Mouse (Mus musculus): ENCODE results near the gene Ptprf. TPM values are rescaled to one million over a fixed set of nuclear protein-coding genes. Genes with fewer than 3 reads are reported as not detected.

Gene Ptprf
- total RNA-seq, 2 experiments from 2014 or later = 0.77 to 1.1 TPM

DNA sequence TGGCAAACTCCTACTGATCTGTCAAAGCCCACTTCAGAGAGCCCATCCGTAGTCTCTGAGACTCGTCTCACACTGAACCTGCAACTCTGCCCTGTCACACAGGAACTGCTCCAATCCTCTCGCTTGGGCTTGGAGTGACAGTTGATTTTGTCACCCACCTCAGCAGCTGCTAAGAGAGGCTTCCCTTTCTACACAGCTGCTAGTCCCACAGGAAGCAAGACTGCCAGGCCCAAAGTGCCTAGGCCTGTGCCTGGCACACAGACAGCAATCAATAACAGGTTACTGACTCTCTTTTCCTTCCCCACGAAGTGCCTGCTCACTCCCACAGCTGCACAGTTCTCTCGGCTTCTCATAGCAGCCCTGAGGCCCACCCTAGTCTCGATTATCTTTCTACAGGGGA, 2.7 kb downstream of the Ptprf start:
- no peak for ATAC-seq (ENCODE audit: poor library complexity, severe bottlenecking)

DNA sequence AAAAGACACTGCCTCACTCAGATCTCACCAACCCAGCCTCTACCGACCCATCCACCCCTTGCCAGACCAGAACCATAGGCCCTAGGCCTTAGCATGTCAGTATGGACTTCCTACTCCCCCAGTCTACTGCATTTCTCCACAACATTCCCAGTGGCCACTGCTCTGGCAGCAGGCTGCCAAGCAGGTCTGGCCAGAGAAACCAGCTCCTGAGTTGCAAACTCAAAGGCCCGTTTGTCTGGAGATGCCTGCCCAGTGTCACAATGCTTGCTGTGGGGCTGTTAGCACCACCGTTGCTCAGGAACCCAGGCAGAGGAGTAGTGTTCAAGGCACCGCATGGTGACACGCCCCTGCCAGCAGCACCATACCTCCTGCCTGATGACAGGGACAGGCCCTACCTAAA, 5.0 kb downstream of the Ptprf start:
- ATAC-seq (ENCODE audit: poor library complexity, severe bottlenecking) = no peak

DNA sequence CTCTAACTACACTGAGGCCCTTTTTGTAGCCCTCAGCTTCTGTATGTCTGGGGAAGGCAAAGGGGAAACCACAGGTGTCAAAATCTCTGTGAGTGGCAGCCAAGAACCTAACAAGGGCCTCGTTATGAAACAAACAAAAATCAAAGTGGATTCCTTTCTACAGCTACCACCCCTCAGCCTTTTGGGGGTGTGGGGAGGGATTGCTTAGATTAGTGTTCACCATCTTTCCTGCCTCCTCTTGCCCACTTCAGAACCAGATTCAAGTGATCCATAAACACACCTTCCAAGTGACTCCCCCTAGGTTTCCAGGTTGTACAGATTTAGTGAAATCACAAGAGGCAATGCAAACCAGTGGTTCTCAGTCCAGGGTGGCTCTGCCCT, 9.0 kb downstream of the Ptprf start:
- ATAC-seq (ENCODE audit: poor library complexity, severe bottlenecking) = no peak

DNA sequence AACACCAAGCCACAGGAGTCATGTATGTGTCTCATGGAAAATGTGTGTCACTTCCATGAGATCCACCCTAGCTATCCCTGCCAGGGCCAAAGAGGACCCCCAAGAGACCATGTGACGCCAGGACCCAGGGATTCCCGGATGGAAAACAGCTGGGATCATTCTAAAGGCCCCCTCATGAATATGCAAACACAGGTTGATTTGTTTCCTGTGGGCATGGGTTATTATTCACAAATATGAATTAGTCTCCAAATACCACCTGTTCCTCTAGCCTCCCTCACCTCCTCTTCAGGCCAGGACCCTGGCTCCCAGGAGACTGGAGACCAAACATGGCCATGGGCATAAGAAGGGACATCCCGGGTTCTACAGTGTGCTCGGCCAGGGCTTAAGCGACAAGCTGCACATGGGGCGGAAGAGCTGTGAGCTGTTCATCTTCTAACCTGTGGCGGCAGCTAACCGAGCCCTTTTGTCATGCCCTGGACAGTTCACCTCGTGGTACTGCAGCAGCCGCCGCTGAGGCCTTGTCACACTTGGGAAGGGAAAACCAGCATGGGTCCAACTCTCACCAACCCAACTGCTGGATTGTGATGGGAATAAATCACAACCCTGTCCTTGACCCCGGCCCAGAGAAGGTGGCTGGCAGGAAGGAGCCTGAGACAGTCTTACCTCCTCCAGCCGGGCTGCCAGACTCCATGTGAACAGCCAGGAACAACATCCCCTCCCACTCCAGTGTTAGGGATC, 9.6 kb downstream of the Ptprf start:
- no peak for ATAC-seq (ENCODE audit: poor library complexity, severe bottlenecking)

DNA sequence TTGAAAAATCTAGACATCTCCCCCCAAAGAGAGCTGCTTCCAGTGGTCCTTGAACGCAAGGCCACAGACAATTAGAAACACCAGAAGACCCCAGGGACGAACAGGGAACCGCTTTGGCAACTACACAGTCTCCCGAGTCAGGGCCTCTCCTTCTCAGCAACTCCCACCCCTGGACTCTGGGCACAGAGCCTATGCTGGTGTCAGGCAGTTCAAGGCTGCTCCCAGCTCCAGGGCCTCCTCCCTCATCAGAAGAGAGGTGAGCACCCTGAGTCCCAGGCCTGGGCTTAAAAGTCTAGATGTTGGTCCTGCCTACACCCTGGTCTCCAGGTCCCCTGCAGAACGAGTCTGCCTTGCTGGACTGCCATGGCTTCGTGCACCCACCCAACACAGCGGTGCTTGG, 10.7 kb downstream of the Ptprf start:
- no peak for ATAC-seq (ENCODE audit: poor library complexity, severe bottlenecking)

DNA sequence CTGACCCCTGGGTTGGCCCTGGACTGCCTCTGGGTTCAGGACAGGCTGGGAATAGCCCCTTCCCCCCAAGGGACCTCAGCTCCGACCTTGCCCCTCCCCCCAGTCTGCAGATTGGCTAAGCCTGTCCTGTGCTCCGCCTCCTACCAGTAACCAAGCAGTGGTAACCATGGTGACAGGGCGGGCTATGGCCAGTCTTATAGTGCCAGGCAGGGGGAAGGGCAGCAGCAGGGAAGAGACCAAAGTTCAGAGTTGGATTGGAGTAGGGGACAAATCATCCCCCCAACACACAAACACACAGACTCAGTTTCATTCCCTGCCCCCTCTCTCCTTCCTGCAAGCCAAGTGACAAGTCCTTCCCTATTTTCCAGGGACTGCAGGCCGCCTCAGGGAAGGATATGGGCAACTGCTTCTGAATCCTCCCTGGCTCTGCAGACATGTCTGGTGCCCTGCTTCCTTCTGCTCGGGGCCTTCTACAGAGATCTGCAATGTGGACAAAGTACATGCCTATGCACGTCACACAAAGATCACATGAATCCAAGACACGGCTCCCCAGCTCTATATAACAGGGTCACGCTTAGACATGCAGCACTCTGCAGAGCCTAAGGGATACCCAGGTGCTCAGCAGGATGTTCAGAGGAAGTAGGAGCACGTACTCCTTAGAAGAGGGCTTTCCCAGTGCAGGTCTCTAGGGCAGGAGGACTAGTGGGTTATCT, 14.5 kb downstream of the Ptprf start:
- ATAC-seq (ENCODE audit: poor library complexity, severe bottlenecking) = no peak

DNA sequence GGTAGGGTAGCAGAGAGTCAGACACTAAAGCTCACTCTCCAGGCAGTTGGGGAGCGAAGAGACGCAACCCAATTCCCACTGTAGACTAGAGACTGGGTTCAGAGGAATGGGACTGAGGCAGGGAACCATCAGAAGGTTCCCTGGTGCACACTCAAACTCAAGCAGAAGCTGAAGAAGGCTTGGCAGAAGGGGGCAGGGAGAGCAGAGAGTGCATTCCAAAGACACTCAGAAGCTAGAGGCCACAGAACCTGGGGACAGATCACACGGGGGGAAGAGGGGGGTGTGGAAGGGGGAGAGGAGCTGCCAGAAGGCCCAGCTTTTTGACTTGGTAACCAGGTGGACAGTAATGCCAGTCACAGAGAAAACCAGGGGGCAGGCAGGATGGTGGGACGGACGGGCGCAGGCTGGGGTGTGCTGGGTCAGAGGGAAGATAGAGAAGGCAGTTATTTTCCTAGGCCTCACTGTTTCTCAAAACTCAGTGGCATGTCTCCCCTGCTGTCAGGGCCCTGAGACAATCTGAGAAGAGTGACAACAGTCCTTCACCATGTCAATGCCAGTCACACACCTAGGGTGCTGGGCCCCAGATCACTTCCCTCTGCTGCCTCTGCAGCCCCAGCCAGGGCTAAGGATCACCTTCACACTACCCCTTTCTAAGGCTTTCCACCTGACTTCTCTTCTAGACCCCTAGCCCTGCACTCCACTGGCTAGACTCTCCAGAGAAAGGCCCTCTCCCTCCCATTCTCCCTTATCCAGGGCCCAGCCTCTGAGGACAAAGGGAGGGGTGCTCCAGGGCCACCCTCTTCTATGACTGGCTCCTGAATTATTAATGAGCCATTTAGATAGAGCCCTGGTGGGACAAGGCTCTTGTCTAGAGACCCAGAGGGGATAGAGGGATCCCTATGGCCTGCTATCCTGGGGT, 15.3 kb downstream of the Ptprf start:
- 0 out of 2 replicates have a peak, but pooled peaks have one; percentile 25 for ATAC-seq (ENCODE audit: poor library complexity, severe bottlenecking)

DNA sequence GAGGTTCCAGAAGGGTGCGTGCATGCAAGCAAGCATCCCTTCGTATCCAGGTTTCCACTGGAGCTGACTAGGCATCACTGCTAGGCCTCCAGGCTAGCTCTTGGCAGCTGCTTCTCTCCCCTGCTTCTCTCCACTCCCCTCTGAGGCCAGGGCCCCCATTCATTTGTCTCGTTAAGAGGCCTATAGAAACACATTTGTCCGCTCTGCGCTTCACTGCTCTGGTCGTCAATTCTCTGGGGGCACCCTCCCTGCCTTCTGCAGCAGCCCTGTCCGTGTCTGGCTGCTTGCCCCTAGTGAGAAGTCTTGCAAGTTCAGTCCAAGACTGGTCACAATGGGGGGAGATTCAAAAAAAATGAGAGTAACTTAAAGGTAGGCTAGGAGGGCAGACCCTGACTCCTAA, 16.7 kb downstream of the Ptprf start:
- ATAC-seq (ENCODE audit: poor library complexity, severe bottlenecking) = no peak

DNA sequence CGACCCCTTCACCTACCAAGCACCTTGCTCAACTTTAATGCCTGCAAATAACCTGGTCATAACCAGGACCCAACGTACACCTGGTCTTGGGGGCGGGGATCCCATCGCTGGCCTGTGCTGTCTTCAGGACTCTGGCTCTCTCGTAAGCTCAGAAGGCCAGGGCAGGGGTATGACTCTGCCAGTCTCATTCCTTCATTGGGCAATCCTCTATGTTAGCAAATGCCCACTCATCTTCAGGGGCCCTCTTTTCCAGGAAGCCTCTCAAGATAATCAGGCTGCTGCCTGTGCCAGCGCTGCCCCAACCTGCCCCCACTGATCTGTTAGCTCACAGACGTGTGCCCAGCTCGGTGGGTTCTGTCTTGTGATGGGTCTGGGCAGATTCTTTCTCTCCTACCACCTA, 17.2 kb downstream of the Ptprf start:
- no peak for ATAC-seq (ENCODE audit: poor library complexity, severe bottlenecking)

DNA sequence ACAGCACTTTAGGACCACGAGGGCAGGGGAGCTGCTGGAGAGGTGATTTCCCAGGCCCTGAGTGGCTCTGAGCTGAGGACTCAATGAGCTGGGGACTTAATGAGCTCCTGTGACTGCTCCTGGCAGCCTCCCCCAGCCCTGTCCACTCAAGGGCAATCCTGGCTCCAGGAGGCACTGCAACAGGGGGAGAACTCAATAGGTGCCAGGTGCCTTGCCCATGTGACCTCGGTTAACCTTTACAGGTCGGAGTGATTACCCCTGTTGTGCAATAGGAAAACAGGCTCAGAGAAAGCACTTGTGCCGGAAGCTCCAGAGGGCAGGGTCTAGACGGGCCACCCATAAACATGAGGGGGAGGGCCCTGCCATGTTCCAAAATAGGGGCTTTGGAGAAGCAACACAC, 17.7 kb downstream of the Ptprf start:
- no peak for ATAC-seq (ENCODE audit: poor library complexity, severe bottlenecking)

DNA sequence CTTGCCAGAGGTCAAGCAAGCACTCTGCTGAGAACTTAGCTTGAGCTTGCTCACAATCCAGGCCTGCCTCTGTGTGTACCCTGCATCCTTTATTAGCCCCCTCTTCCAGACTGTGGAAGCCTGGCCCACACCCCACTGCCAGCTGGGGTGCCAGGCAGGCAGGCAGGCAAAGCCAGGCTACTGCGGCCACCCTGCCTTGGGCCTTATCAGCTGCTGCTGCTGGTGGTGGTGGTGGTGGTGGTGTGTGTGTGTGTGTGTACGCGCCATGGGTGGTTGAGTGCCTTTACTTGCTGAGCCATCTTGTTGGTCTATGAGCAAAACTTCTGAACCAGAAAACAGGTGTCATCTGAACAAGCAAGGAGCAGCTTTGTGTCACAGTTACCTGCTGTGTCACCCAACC, 18.3 kb downstream of the Ptprf start:
- no peak for ATAC-seq (ENCODE audit: poor library complexity, severe bottlenecking)

DNA sequence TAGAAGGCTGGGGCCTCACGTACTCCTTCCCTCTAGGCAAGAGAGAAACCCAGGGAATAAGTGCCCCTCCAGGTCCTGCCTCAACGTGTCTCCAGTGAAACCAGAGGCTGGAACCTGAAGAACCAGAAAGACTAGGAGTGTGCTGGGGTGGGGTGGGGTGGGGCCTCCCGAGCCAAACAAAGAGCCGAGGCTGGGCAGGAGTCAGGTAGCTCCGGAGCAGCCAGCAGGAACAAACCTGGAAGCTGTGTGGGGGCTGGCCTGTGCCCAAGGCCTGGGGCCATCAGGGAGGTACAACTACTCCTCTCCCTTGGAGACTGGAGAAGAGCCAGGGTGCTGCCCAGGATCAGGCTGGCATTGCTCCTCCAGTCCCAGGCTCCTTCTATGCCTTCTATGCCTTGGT, 18.9 kb downstream of the Ptprf start:
- no peak for ATAC-seq (ENCODE audit: poor library complexity, severe bottlenecking)

DNA sequence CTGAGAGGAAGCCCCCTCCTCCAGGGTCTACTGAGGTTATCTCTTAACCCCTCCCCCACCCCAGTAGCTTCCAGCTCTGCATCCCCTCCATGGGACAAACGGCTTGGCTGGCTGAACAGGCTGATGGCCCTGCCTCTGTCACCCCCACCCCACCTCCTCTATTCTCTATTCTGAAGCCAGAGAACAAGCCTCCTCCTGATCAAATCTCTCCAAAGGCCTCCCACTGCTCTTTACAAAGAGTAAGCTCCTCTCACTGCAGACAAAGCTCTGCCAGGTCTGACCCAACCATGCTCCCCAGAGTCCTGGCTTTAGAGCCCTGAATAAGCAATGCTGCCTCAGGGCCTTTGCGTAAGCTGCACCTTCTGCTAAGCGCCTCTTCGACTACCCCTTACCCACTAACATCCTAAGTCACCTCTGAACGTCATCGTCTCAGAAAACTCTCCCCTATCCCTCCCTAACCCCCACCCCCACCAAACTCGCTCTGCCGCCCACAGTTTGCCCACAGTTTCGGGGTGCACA, 19.6 kb downstream of the Ptprf start:
- ATAC-seq (ENCODE audit: poor library complexity, severe bottlenecking) = no peak

DNA sequence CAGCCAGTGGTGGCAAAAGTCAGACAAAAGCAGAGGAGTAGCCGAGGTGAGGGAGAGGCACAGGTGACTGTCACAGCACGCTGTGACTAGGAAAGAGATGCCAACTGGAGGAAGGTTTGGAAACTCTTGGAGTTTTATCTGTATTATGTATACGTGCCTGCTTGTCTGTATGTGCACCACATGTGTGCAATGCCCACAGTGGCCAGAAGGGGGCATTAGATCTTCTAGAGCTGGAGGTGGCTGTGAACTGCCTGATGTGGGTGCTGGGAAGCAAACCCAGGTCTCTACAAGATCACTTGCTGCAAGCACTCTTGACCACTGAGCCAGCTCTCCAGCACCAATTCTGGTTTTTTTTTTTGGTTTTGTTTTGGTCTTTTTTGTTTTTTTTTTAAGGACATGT, 20.5 kb downstream of the Ptprf start:
- no peak for ATAC-seq (ENCODE audit: poor library complexity, severe bottlenecking)

DNA sequence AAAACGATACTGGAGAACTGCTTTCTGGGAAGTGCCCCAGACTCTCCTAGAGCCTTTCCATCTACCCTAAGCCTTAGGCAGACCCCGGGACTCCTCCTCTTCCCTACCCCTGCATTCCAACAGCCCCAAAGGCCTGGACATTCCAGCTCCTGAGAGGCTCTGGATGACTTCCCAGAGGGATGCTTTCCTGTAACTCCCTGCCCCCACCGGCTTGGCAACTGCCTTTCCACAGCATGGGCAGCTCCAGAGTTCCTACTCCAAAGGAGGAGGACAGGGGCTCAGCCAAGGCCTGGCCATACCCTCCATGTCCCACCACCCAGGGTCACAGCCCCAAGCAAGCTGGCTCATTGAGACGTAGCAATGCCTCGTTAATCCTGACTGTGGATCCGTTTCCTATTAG, 21.2 kb downstream of the Ptprf start:
- no peak for ATAC-seq (ENCODE audit: poor library complexity, severe bottlenecking)

DNA sequence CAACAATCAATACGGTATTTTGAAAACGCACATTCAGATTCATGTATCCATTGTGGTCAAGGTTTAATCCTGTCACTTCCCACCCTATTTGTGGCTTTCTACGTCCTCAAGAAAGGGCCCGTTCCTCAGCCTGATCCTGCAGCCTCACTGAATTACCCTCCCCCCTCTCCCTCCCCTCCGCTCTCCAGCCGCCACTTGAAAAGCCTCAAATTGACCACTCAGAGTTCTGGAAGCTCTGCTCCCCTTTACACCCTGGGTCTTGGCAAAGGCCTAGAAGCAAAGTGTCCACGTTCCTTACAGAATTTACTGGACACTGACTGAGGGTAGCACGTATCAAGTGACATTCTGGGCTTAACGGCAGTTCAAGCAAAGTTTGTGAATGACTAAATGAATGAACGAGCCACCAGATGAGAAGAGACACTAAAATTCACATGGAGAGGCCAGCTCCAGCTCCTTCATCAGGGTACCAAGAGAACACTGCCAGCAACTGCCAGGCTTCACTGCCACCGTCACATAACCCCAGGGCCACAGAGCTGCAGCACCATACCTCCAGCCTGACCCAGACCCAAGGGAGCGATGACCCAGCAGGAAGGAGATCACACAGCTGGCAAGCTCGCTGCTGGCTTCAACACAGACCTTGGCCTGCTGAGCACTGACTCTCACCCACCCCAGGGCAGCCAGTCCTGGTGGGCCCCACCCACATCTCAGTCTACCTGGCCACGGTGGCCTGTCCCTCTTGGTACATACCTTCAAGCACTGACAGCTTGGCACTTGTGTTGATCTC, 22.6 kb downstream of the Ptprf start:
- no peak for ATAC-seq (ENCODE audit: poor library complexity, severe bottlenecking)

DNA sequence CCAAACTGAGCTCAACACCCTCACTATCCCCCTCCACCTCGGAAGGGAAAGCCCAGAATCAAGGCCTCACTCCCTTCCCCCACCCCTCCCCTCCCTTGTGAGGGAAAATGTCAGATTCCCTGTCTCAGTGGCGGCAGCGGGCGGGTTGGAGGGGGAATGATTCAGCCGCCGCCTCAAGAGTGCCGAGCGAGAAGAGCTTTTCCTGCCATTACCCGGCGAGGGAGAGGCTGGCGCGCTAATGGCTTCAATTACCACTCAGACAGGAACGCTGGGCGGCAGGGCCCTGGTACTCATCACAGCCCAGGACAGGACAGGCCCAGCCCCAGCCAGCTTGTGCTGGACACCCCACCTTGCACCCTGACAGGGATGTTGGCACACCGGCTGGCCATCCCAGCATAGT, 25.6 kb downstream of the Ptprf start:
- ATAC-seq (ENCODE audit: poor library complexity, severe bottlenecking) = no peak

DNA sequence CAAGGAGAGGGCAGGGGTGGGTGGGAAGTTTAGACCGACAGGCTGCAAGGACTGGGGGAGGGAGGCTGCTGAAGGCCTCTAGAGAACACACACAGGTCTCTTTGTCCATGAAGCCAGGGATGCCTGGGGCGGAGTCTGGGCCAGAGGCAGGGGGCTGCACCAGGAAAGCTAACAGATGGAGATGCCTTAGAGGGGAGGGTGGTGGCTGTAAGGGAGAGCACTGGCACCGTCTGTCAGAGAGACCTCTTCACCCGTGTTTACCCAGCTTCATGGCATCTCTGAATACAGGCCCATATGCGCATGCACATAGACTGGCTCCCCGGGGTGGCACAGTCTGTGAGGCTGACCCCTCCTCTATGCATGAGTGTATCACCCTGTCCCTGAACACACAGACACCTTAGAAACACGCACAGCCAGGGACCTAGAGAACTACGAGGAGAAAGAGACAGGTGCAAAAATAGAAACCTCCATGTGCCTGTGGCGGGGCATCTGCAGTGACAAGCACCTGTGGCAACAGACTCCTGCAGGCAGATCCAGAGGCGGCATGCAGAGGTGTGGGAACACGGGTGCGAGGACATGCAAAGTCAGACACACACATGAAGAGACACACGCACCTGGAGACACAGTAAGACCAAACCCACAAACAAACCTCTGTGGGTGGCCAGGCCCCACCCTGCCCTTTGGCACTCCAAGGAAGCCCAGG, 29.3 kb downstream of the Ptprf start:
- ATAC-seq (ENCODE audit: poor library complexity, severe bottlenecking) = no peak

DNA sequence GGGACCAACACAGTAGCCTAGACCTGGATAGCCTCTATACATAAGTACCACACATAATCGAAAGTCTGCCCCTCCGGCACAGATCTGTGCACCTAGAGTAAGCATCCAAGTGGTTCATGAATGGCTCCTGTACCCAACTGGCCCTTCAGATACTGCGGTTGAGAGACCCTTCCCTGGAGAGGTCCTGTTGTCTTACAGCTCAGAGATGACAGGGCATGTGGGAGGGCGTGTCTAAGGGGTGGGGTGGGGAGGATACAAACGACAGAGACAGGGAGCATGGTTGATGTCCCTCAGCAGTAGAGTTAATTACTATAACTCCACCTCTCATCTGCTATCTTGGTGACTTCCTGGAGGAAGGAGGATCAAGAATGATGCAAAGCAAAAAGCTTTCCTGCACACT, 29.9 kb downstream of the Ptprf start:
- ATAC-seq (ENCODE audit: poor library complexity, severe bottlenecking) = no peak

All from megakaryocyte, adult 5-6 weeks (primary cell).